Mouse (Mus musculus) liver (tissue): ENCODE measurements around the gene Prtn3.

Experiments used
- DNase-seq: peaks from one replicate; pipeline ENCODE4 v3.0.0-alpha.2; 2020; ENCODE audit warnings: mixed read lengths

Prtn3 gene

GRCm38 (mm10) chr10:79928907-79929701 is 54.8 kb downstream of the Prtn3 start:
- DNase-seq = no peak

- DNase-seq = no peak
These were observed 55.9 kb downstream of the Prtn3 start for GRCm38 (mm10) chr10:79929967-79930825.

DNA sequence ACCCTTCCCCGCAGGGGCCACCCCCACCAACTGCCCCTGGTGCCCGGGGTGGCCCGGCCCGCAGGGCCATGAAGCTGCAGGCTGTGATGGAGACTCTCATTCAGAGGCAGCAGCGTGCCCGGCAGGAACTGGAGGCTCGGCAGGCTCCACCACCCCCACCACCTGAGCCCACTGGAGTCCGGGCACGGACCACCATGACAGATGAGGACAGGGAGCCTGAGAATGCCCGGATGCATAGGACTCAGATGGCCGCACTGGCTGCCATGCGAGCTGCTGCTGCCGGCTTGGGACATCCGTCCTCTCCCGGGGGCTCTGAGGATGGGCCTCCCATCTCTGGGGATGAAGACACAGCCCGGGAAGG is 56.5 kb downstream of the Prtn3 start:
- DNase-seq = no peak

GRCm38 (mm10) chr10:79931797-79932196 is 57.5 kb downstream of the Prtn3 start:
- DNase-seq = no peak

DNA sequence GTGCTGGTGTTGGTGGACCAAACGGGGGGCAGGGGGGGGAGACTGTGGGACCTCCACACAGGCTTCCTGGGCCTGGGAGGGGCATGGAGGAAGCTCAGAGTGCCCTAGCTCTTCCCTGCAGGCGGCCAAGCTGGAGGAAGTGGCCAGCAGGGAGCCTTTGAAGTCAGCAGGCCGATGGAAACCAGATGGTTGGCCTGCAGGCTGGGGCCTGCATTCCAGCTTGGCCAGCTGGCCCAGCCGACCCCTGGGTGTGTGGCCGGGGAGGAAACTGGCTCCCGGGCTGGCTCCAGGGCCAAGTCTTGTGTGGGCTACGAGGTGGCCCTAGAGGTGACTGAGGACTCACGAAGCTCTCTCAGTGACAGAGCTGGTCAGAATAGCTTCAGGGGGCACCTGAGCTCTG is 58.5 kb downstream of the Prtn3 start:
- DNase-seq = no peak
